Mouse (Mus musculus) heart, adult 2 months (tissue): ENCODE measurements around the gene Brd7.

Experiments
- CTCF ChIP-seq: fragments of 200-600 bp; IDR thresholded peaks from 2 replicates; pipeline ENCODE4 v1.8.1; 2022; ENCODE audit warnings: antibody characterized with exemption, mild to moderate bottlenecking, moderate library complexity
- EP300 ChIP-seq: fragments of 200-500 bp; IDR thresholded peaks from 2 replicates; pipeline ENCODE4 v1.6.1; 2011; ENCODE audit warnings: low read depth, low read length, control low read depth; ENCODE audit not compliant: insufficient read depth

DNA sequence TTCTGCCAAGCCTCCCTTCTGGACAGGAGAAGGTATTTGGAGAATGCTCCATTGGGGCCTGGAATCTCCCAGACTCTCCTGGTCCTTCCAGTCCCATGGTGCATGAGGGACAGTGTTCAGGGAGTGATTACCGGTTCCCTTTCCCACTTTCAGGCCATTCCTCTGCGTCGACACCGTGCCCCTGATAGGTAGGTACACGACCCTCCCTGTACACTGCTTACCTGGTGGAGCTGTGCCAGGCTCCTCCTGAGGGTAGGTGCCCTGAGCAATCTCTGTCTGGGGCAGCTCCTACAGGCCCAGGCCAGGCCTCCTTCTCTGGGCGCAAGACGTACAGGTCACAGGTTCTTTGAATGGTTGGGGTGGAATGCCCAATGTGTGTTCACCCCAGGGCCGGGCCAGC, 43.8 kb downstream of the Brd7 start:
- TF ChIP-seq EP300: no peak
- no peak for TF ChIP-seq CTCF
